Mouse (Mus musculus): Measurements from ENCODE around the gene Sox10.

- TF ChIP-seq CTCF (IDR thresholded peaks at IDR 0.05; ENCODE audit: insufficient read depth, low read length), result no peak
- no peak; the same call in 1 of the 2 replicates for TF ChIP-seq POLR2A (IDR thresholded peaks at IDR 0.05; ENCODE audit: borderline replicate concordance, extremely low read depth, low read depth, low read length)
Measured at GRCm38 (mm10) chr15:79131442-79131841, 33.6 kb downstream of the Sox10 start.
